ENCODE assay signal across 19 mouse cellular contexts in genomic region chr12:100711819-100712218, GRCm38 (mm10). TPM values are rescaled to one million over a fixed set of nuclear protein-coding genes. Genes with fewer than 3 reads are reported as not detected.
DNase-seq lines count a peak whose midpoint lies in the region; ATAC-seq and TF ChIP-seq lines count a peak whose summit lies in the region.
"Had no signal": no experiment of that assay in that cellular context is flagged by ENCODE, and none has a peak within 500 bp of the region (broad histone marks: within the 10 kb centered on the region; RNA-seq: fewer than 3 reads in every experiment).

No protein-coding gene starts in this region.

- TF ChIP-seq CTCF in CH12.LX (conservative IDR thresholded peaks at IDR 0.05 in 1 of 2, IDR thresholded peaks at IDR 0.05 in 1 of 2; ENCODE audit: low read depth in 2 of 2, low read length in 2 of 2), result no peak

- TF ChIP-seq EP300 in CH12.LX (IDR thresholded peaks at IDR 0.05; ENCODE audit: low read length), result peak; percentile 76

- dilution Hi-C loops in CH12.LX (cut with MboI; ENCODE audit: extremely low pct_ligation_motif_present, extremely low pct_unique_long_range_greater_than_20kb, low sequenced_read_pairs), result no loop called here

- no peak overlapping the region for H3K9ac ChIP-seq in liver, embryonic 12.5 days
- peak overlapping the region; percentile 37 for H3K9ac ChIP-seq in CH12.LX (ENCODE audit: insufficient read depth, low read depth)
- H3K9ac ChIP-seq in forebrain, embryonic 13.5 days, result no peak overlapping the region
- H3K9ac ChIP-seq: limb, embryonic 13.5 days had no signal

- no peaks in the 10 kb centered on the region for H3K36me3 ChIP-seq in liver, embryonic 12.5 days
- no peaks in the 10 kb centered on the region for H3K36me3 ChIP-seq in CH12.LX (replicated peaks in 1 of 2; ENCODE audit: control insufficient read depth in 1 of 2, insufficient read depth in 1 of 2, low read length in 1 of 2)
- no peaks in the 10 kb centered on the region for H3K36me3 ChIP-seq in forebrain, embryonic 13.5 days (ENCODE audit: poor library complexity, severe bottlenecking)
- H3K36me3 ChIP-seq: heart, embryonic 10.5 days; limb, embryonic 13.5 days; midbrain, embryonic 10.5 days had no signal

- no peaks in the 10 kb centered on the region for H3K27me3 ChIP-seq in liver, embryonic 12.5 days (replicated peaks)
- no peaks in the 10 kb centered on the region for H3K27me3 ChIP-seq in CH12.LX (replicated peaks)
- H3K27me3 ChIP-seq in forebrain, embryonic 13.5 days, result no peaks in the 10 kb centered on the region
- H3K27me3 ChIP-seq: limb, embryonic 13.5 days had no signal

- 0 out of 2 replicates have a peak, but pooled peaks cover 6% of the 10 kb centered on the region for H3K79me2 ChIP-seq in CH12.LX (replicated peaks; ENCODE audit: control insufficient read depth, extremely low read depth, insufficient read depth, poor library complexity, severe bottlenecking)

- H3K9me3 ChIP-seq in liver, embryonic 12.5 days (replicated peaks), result no peaks in the 10 kb centered on the region
- no peaks in the 10 kb centered on the region for H3K9me3 ChIP-seq in CH12.LX (replicated peaks; ENCODE audit: low read length)
- H3K9me3 ChIP-seq in forebrain, embryonic 13.5 days (replicated peaks), result no peaks in the 10 kb centered on the region
- H3K9me3 ChIP-seq: heart, embryonic 10.5 days; limb, embryonic 13.5 days; midbrain, embryonic 10.5 days had no signal

- TF ChIP-seq POLR2A in CH12.LX (IDR thresholded peaks at IDR 0.05; ENCODE audit: low read depth, low read length), result no peak

- no peak for ATAC-seq in liver, embryonic 12.5 days
- peak; percentile 37 for ATAC-seq in granulocyte monocyte progenitor cell, adult 5-6 weeks (replicated peaks; ENCODE audit: poor library complexity, severe bottlenecking)
- ATAC-seq in forebrain, embryonic 13.5 days, result no peak
- ATAC-seq: forebrain, embryonic 16.5 days; hindbrain, embryonic 16.5 days; intestine, postnatal 0 days had no signal

- DNase-seq in liver (no peak), CH12.LX (ENCODE audit: extremely low read depth) (peak; percentile 55)
- DNase-seq in thymus, postnatal 0 days (ENCODE audit: low spot score), result peak; percentile 34
- no peak for DNase-seq in adrenal gland, postnatal 4 days (ENCODE audit: low spot score in 2 of 2)
- DNase-seq in layer of hippocampus, adult 9-11 months, result no peak
- DNase-seq: cerebellum, adult 2 months; cerebellum, postnatal 36 days; gastrocnemius, postnatal 36 days; lung, postnatal 10 days had no signal

- in situ Hi-C loops in CH12.LX (cut with MboI; ENCODE audit: low pct_ligation_motif_present, low pct_unique_long_range_greater_than_20kb, low sequenced_read_pairs), result no loop called here

- H3K4me2 ChIP-seq in liver, embryonic 12.5 days, result no peak overlapping the region
- peak overlapping the region; percentile 98 for H3K4me2 ChIP-seq in CH12.LX (ENCODE audit: insufficient read depth, low read depth, poor library complexity, severe bottlenecking)
- no peak overlapping the region for H3K4me2 ChIP-seq in forebrain, embryonic 13.5 days
- H3K4me2 ChIP-seq: limb, embryonic 13.5 days had no signal

- peaks cover 34% of the 10 kb centered on the region for H3K4me1 ChIP-seq in liver, embryonic 12.5 days
- peaks cover 11 to 45% of the 10 kb centered on the region in 2 experiments; a peak in 3 of 4 replicates for H3K4me1 ChIP-seq in CH12.LX (ENCODE audit: control insufficient read depth in 1 of 2, insufficient read depth in 2 of 2)
- H3K4me1 ChIP-seq in forebrain, embryonic 13.5 days, result no peaks in the 10 kb centered on the region
- H3K4me1 ChIP-seq: midbrain, embryonic 10.5 days had no signal

- H3K4me3 ChIP-seq in liver, embryonic 12.5 days, result no peak overlapping the region
- H3K4me3 ChIP-seq in CH12.LX (replicated peaks in 1 of 3; ENCODE audit: low read depth in 2 of 3, low read length in 2 of 3, poor library complexity in 1 of 3), result peak overlapping the region in 1 of 3 experiments; percentile 52
- no peak overlapping the region for H3K4me3 ChIP-seq in forebrain, embryonic 13.5 days
- H3K4me3 ChIP-seq: erythroblast, embryonic 14.5 days; heart, embryonic 10.5 days; limb, embryonic 13.5 days; midbrain, embryonic 10.5 days had no signal

- H3K27ac ChIP-seq in liver, embryonic 12.5 days, result 0 out of 2 replicates have a peak overlapping the region, but pooled peaks have one; percentile 20
- peak overlapping the region; percentile 85 for H3K27ac ChIP-seq in CH12.LX (ENCODE audit: insufficient read depth, low read depth)
- H3K27ac ChIP-seq in forebrain, embryonic 13.5 days, result no peak overlapping the region
- H3K27ac ChIP-seq: heart, embryonic 10.5 days; midbrain, embryonic 10.5 days had no signal

- no peak for TF ChIP-seq RAD21 in CH12.LX (IDR thresholded peaks at IDR 0.05; ENCODE audit: low read depth, low read length)

- 38% methylated on average over 5 of the region's 5 CpGs for WGBS in liver, embryonic 12.5 days (ENCODE audit: insufficient replicate concordance)
- WGBS in forebrain, embryonic 13.5 days, result 81% methylated on average over 5 of the region's 5 CpGs

TF ChIP-seq in CH12.LX, 34 proteins besides CTCF, POLR2A, EP300 and RAD21:
- TF ChIP-seq GABPA (IDR thresholded peaks at IDR 0.05; ENCODE audit: insufficient replicate concordance, low read depth, low read length), result no peak
- no peak for TF ChIP-seq MYC (IDR thresholded peaks at IDR 0.05; ENCODE audit: low read depth, low read length)
- 0 out of 2 replicates have a peak, but pooled peaks have one; percentile 25 for TF ChIP-seq MAFK (IDR thresholded peaks at IDR 0.05; ENCODE audit: insufficient replicate concordance, low read length)
- no peak for TF ChIP-seq NELFE (IDR thresholded peaks at IDR 0.05; ENCODE audit: low read depth, low read length)
- no peak; the same call in 1 of the 2 replicates for TF ChIP-seq MEF2A (IDR thresholded peaks at IDR 0.05; ENCODE audit: borderline replicate concordance, low read depth, low read length)
- 0 out of 2 replicates have a peak, but pooled peaks have one; percentile 15 for TF ChIP-seq BHLHE40 (IDR thresholded peaks at IDR 0.05; ENCODE audit: low read depth, low read length)
- TF ChIP-seq ZMIZ1 (IDR thresholded peaks at IDR 0.05; ENCODE audit: low read depth, low read length), result no peak
- no peak for TF ChIP-seq USF1 (IDR thresholded peaks at IDR 0.05; ENCODE audit: low read depth, low read length)
- TF ChIP-seq USF2 (conservative IDR thresholded peaks at IDR 0.05; ENCODE audit: low read depth, low read length), result no peak; the same call in 1 of the 2 replicates
- peak; percentile 54 for TF ChIP-seq ELF1 (IDR thresholded peaks at IDR 0.05; ENCODE audit: low read depth, low read length)
- 0 out of 2 replicates have a peak, but pooled peaks have one; percentile 41 for TF ChIP-seq MAX (IDR thresholded peaks at IDR 0.05; ENCODE audit: low read length)
- no peak for TF ChIP-seq MXI1 (IDR thresholded peaks at IDR 0.05; ENCODE audit: low read depth, low read length)
- TF ChIP-seq CHD1 (IDR thresholded peaks at IDR 0.05; ENCODE audit: low read depth, low read length), result peak; percentile 54; the same call in 1 of the 2 replicates
- TF ChIP-seq HCFC1 (IDR thresholded peaks at IDR 0.05; ENCODE audit: low read depth, low read length), result no peak
- peak; percentile 33; the same call in 1 of the 2 replicates for TF ChIP-seq TCF12 (IDR thresholded peaks at IDR 0.05; ENCODE audit: low read depth, low read length)
- TF ChIP-seq TBP (conservative IDR thresholded peaks at IDR 0.05; ENCODE audit: low read depth, low read length), result no peak
- TF ChIP-seq UBTF (IDR thresholded peaks at IDR 0.05; ENCODE audit: low read depth, low read length), result no peak
- TF ChIP-seq NRF1 (IDR thresholded peaks at IDR 0.05; ENCODE audit: low read depth, low read length), result no peak
- TF ChIP-seq RCOR1 (conservative IDR thresholded peaks at IDR 0.05; ENCODE audit: low read depth, low read length), result no peak; the same call in 1 of the 2 replicates
- TF ChIP-seq JUN (IDR thresholded peaks at IDR 0.05; ENCODE audit: insufficient read depth, low read depth, low read length), result no peak
- TF ChIP-seq ZNF384 (IDR thresholded peaks at IDR 0.05; ENCODE audit: low read depth, low read length), result no peak
- TF ChIP-seq SIN3A (IDR thresholded peaks at IDR 0.05; ENCODE audit: low read length), result no peak; the same call in 1 of the 2 replicates
- TF ChIP-seq IRF4 (IDR thresholded peaks at IDR 0.05; ENCODE audit: low read depth, low read length), result peak; percentile 57
- 0 out of 2 replicates have a peak, but pooled peaks have one; percentile 24 for TF ChIP-seq KAT2A (IDR thresholded peaks at IDR 0.05; ENCODE audit: insufficient replicate concordance, low read length)
- no peak for TF ChIP-seq PAX5 (IDR thresholded peaks at IDR 0.05; ENCODE audit: low read length)
- no peak for TF ChIP-seq E2F4 (IDR thresholded peaks at IDR 0.05; ENCODE audit: insufficient replicate concordance, low read depth, low read length)
- TF ChIP-seq ETS1 (conservative IDR thresholded peaks at IDR 0.05; ENCODE audit: low read depth, low read length), result peak; percentile 42; the same call in 1 of the 2 replicates
- TF ChIP-seq MAZ (IDR thresholded peaks at IDR 0.05; ENCODE audit: low read depth, low read length), result no peak
- TF ChIP-seq ZKSCAN1 (IDR thresholded peaks at IDR 0.05; ENCODE audit: borderline replicate concordance, low read depth, low read length), result no peak
- no peak for TF ChIP-seq SMC3 (IDR thresholded peaks at IDR 0.05; ENCODE audit: low read depth, low read length)
- peak; percentile 42; the same call in 1 of the 2 replicates for TF ChIP-seq CHD2 (IDR thresholded peaks at IDR 0.05; ENCODE audit: low read length)
- TF ChIP-seq JUND (conservative IDR thresholded peaks at IDR 0.05; ENCODE audit: low read depth, low read length), result no peak
- TF ChIP-seq ZC3H11A (IDR thresholded peaks at IDR 0.05; ENCODE audit: low read depth, low read length), result no peak
- TF ChIP-seq POLR2AphosphoS2 (IDR thresholded peaks at IDR 0.05; ENCODE audit: low read depth, low read length), result no peak
TF ChIP-seq in CH12.LX: peak in this region for 10.

RNA-seq across cellular contexts. Expression of gene Rps6ka5, which starts 15.0 kb away (rescaled TPM):
- 2.2 and 2.5 TPM in 2 replicates for polyA plus RNA-seq in liver, embryonic 12.5 days (2016; fragmentation: Nextera tagmentation; extraction: Ambion mirVana)
- total RNA-seq in CH12.LX (2012; rRNA removed) (2.9 and 3.2 TPM in 2 replicates), CH12.LX (2014; rRNA removed) (4.8 and 6.1 TPM in 2 replicates)
- 6.1 and 6.2 TPM in 2 replicates for polyA plus RNA-seq in CH12.LX (2012; ENCODE audit: insufficient read length, low read depth)
- total RNA-seq in granulocyte monocyte progenitor cell, adult 5-6 weeks (2014; fragmentation: Nextera tagmentation), result 22.1 and 24.8 TPM in 2 replicates
- 34.5 and 40.2 TPM in 2 replicates for total RNA-seq in granulocyte monocyte progenitor cell, adult 5-6 weeks (2017)
- 6.6 and 9.0 TPM in 2 replicates for polyA plus RNA-seq in thymus, postnatal 0 days (2015; fragmentation: Nextera tagmentation; extraction: Ambion mirVana)
- 10 to 100 TPM; 10.7 to 12.0 TPM for total RNA-seq in adrenal gland, postnatal 4 days (2021)
- 7.3 and 8.5 TPM in 2 replicates for polyA plus RNA-seq in forebrain, embryonic 13.5 days (2015; fragmentation: Nextera tagmentation; extraction: Ambion mirVana)

Comparison
In these comparisons a context has a peak if more than half of its experiments do, and no peak if none do; other contexts are left out.
1. DNase-seq: peak in CH12.LX (single experiment) and thymus, postnatal 0 days (single experiment); none in liver (single experiment), adrenal gland, postnatal 4 days (0 of 2) and layer of hippocampus, adult 9-11 months (single experiment).